Mouse (Mus musculus): ENCODE data around the gene Lrrc45.

DNA sequence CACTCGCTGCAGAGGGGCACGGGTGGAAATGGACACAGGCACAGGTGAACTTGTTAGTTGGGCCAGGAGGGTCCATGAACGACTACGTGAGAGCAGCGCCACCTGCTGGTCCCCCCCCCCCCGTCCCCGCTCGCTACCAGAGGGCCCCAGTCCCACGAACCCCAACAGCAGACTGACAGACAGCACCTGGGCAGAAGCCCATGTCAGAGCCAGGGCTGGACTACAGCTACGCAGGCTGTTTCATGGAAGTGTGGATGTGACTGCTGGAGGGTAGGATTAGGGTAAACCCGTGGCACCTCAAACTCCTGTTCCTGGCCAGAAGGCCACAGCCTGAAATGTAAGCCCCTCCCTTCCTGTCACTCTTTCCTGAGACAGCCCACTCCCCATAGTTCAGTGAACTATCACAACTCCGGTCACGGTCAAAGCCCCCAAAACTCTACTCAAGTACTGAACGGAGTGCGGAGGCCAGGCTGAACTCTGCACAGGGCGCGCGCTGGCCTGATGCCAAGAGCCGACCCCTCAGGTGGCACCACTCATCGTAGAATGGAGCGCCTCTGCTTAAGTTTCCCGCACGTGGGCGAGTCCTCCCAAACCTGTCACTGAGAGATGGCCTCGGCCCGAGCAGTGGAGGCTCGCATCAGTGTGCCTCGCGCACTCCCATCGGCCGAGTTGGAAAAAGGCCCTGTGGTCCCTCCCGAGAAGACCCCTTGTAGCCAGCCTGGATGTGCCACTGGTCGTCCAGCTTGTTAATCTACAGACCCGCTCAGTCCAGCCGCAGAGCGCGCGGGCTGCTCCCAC lies 755 bp upstream of the Lrrc45 start:
- TF ChIP-seq TAL1 (IDR thresholded peaks at IDR 0.05; ENCODE audit: low read length) (no peak), GATA1 (IDR thresholded peaks at IDR 0.05; ENCODE audit: low read length) (no peak)

Measured in erythroblast, embryonic 14.5 days (primary cell).